Mouse (Mus musculus) brain, embryonic 18.5 days (tissue): ENCODE measurements at regions not wholly inside any gene's neighbourhood (a gene's known extent, or its start where the extent isn't known, plus 50 kb on each side); places are given as distances from the start of the nearest gene placed in this dataset.

Experiments
- DNase-seq: peaks from one replicate; pipeline ENCODE4 v3.0.0-alpha.2; 2012; ENCODE audit warnings: low read depth, low spot score

DNA sequence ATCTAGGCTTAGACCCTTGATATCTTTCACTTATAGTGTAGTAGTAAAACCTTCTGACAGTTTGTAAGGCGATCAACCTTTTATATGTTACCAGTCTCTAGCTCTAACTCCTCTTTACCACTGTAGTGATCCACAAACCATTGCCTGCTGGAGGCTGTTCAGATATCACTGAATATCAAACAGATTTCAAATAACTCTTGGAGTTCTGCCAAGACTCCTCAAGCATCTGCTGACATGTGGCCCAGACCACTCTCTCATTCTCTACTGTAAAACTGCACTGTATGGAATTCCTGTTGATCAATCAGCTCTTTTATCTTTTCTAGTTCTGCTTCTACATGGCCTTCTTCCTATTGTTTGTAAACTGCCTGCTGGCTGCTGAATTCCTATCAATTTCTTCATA is 389.2 kb downstream of the Lrfn5 start:
- no peak for DNase-seq

DNA sequence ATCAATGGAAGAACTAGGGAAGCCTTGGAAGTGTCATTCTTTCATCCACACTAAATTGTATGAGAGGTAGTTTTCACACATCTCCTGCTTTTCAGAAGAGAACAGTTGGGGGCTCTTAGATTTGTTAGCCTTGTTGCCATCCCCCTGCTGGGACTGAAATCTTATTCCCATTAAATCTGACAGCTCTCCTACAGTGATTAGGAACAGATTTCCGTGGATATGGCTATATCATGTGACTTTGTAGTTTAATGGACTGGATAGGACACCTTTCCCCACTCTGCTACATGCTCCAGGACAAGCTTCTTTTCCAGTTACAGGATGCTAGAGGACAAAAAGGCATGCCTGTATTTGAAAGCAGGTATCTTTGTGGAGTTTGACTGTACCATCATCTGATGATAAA is 400.4 kb downstream of the Lrfn5 start:
- DNase-seq = no peak

DNA sequence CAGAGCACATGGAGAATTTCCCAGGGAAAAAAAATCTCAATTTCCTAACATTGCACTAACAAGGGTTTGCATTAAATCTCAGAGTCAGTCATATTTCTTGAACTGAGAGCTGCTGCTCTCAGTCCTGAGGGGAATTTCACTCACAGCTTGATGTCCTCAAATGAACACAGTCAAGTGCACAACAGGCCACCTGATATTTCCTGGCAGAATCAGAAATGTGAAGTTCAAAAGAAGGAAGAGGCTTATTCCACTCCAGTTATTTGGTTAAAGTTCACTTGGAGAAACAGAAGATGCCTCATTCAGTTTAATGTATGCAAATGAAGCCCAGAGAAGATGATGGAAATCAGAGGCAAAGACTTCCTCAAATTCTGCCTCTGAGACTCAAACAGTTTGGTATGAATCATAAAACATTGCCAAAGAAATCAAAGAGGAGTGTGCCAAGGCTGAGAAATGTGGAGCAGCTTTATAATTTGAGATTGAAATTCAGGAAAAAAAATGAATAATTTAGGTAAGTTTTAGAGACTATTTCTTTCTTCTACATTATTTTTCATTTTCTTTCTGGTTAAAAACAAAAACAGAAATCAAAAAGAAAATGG is 402.4 kb downstream of the Lrfn5 start:
- peak; percentile 64 for DNase-seq
